Mouse (Mus musculus) c-Kit-negative CD71-positive TER-119-positive erythroid progenitor cells, embryonic 14.5 days (primary cell): ENCODE measurements around the gene Smarcd3.

Experiments used
- DNase-seq: peaks from one replicate; pipeline ENCODE4 v3.0.0-alpha.2; 2013; ENCODE audit warnings: low read depth, low spot score

The Smarcd3 gene

GRCm38 (mm10) chr5:24597221-24597728 lies 26.9 kb downstream of the Smarcd3 start:
- DNase-seq, result no peak

GRCm38 (mm10) chr5:24596519-24597171 lies 27.6 kb downstream of the Smarcd3 start:
- no peak for DNase-seq

GRCm38 (mm10) chr5:24595786-24596380 lies 28.3 kb downstream of the Smarcd3 start:
- DNase-seq, result no peak

GRCm38 (mm10) chr5:24595261-24595660 lies 28.9 kb downstream of the Smarcd3 start:
- DNase-seq, result no peak

GRCm38 (mm10) chr5:24594346-24594745 lies 29.9 kb downstream of the Smarcd3 start:
- no peak for DNase-seq

GRCm38 (mm10) chr5:24593928-24594327 lies 30.3 kb downstream of the Smarcd3 start:
- no peak for DNase-seq

- DNase-seq, result no peak
These were observed 31.0 kb downstream of the Smarcd3 start for GRCm38 (mm10) chr5:24593230-24593629.

- no peak for DNase-seq
These were observed 31.6 kb downstream of the Smarcd3 start for GRCm38 (mm10) chr5:24592471-24593160.

- no peak for DNase-seq
These were observed 32.3 kb downstream of the Smarcd3 start for GRCm38 (mm10) chr5:24591796-24592470.

GRCm38 (mm10) chr5:24591268-24591721 lies 32.9 kb downstream of the Smarcd3 start:
- DNase-seq, result no peak

GRCm38 (mm10) chr5:24589511-24590500 lies 34.4 kb downstream of the Smarcd3 start:
- no peak for DNase-seq

GRCm38 (mm10) chr5:24587200-24587577 lies 37.0 kb downstream of the Smarcd3 start:
- peak; percentile 36 for DNase-seq

- DNase-seq, result peak; percentile 57
These were observed 37.5 kb downstream of the Smarcd3 start, which contains the start of gene Chpf2 for GRCm38 (mm10) chr5:24586547-24587199. Gene Chpf2, plus strand, starts transcription at chr5:24586741.

GRCm38 (mm10) chr5:24586106-24586505 lies 38.1 kb downstream of the Smarcd3 start:
- no peak for DNase-seq

- DNase-seq, result no peak
These were observed 45.9 kb downstream of the Smarcd3 start for GRCm38 (mm10) chr5:24578109-24578963.

- peak; percentile 98 for DNase-seq
These were observed 46.9 kb downstream of the Smarcd3 start, which contains the start of gene Abcf2 for GRCm38 (mm10) chr5:24577183-24577929. Gene Abcf2, minus strand, starts transcription at chr5:24577467.

- no peak for DNase-seq
These were observed 47.4 kb downstream of the Smarcd3 start for GRCm38 (mm10) chr5:24576801-24577182.

- DNase-seq, result no peak
These were observed 48.3 kb downstream of the Smarcd3 start for GRCm38 (mm10) chr5:24575948-24576347.
